Mouse (Mus musculus) cerebellum, adult 8-10 months (tissue): ENCODE results near the gene Calm3.
A peak's percentile ranks its signal among the peaks of the same experiment; 100 is the strongest.

ENCODE experiments used
- DNase-seq: peaks from one replicate; pipeline ENCODE4 v3.0.0; 2022

The Calm3 gene

DNA sequence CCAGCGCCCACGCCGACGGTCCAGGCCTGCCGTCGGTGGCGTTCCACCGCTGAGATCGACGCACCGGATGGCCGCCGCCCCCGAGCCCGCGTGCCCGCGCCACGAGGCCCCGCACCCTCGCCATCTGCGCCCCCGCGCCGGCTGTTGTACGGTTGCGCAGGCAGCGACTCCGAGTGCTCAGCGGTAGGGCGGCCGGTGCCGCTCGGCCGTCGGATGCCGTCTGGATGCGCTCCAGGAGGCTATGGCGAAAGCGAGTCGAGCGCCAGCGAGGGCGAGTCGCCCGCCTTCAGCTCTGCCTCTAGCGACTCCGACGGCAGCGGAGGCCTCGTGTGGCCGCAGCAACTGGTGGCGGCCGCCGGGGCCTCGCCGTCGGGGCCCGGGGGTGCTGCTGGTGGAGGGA is 38.0 kb downstream of the Calm3 start:
- DNase-seq: no peak

DNA sequence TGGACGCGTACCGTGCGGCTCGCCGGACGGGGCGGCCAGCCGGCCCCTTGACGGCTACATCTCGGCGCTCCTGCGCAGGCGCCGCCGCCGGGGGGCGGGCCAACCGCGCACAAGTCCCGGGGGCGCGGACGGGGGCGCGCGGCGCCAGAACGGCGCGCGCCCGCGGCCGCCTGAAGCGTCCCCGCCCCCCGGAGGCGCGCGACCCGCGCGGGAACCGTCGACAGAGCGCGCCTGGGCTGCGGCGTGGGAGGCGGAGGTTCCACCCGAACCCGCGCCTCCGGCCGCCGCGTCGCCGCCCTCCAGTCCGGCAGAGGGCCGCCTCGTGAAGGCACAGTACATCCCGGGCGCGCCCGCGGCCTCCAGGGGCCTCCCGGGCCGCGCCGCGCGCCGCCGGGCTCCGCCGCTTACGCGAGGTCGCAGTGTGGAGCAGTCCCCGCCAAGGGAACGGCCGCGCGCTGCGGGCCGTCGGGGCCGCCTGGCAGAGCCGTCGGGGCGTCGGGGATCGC is 38.6 kb downstream of the Calm3 start:
- no peak for DNase-seq

GRCm38 (mm10) chr7:16884334-16884733 is 39.6 kb downstream of the Calm3 start:
- DNase-seq: no peak

DNA sequence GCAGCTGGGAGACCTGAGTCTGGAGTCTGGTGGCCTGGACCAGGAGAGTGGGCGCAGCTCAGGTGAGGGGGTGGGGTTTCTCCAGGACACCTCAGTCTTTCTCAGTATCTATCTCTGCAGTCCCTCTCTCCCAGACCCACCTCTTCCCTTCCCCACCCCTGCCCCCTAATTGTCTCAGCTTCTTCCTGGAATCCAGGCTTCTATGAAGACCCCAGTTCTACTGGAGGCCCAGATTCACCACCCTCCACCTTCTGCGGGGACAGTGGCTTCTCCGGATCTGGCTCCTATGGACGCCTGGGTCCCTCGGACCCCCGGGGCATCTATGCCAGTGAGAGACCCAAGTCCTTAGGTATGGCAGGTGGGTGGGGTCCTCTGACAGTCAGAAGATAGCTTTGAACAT is 40.8 kb downstream of the Calm3 start:
- DNase-seq: no peak

- no peak for DNase-seq
Measured at GRCm38 (mm10) chr7:16880615-16881014, 43.3 kb downstream of the Calm3 start.

DNA sequence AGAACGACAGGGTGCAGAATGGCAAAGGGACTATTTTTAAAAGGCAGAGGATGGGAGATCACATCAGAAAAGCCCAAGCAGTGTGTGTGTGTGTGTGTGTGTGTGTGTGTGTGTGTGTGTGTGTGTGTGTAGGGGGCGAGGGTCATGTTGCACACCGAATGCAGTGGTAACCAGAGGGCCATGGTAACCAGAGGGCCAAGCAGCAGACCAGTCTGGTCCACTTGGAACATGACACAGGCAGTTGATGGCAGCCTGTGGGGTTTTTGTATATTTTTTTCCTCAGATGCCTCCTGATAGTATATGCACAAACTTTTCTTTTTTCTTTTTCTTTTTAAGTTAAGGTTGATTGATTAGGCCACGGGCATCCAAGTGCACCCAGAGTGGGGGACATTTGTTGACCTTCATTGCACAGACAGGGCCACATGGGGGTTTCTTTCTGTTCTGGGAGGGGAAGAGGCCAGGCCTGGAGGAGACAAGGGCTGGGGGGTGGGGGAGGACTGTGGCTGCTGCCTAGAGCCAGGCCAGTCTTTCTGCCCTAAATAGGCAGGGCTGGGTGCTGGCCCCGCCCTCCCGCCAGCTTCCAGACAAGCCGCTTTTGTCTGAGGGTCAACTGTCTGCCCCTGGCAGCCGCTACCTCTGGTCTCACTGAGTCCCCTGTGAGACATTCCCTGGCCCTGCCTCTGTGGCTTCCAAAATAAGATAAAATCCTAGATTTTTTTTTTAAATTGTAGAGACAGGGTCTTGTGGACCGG is 43.9 kb downstream of the Calm3 start:
- no peak for DNase-seq

DNA sequence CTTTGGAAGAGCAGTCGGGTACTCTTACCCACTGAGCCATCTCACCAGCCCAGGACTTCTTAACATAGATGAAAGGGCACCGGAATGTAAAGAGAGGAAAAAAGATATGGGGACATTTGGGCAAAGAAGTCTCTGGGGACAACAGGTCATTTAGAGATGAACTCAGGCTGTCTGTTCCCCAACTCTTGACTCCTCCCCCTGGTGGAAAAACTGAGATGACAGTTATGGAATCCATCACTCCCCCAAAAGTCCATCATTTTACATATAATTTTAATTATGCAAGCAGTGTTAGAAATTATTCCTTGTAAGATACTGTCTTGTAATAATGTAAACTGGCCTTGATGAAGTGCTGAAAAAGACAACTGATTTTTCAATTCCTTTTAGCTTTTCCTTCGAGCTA is 46.2 kb downstream of the Calm3 start:
- no peak for DNase-seq

DNA sequence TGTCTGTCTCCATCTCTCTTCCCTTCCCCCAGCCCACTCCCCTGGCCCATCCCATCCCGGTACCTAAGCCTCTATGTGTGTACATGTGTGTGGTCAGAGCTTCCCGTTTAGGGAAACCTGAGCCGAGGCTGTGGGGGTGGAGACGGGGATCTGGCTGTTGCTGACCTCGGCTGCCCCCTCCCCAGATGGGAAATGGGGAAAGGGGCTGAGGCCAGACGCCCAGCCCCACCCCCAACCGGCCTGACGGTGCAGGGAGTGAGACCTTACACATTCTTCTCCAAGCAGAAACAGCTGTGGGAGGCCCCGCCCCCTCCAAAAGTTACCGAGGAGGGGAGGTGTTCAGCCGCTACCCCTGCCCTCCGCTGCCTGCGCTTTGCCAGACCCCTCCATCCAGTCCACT is 47.3 kb downstream of the Calm3 start:
- DNase-seq: peak; percentile 49

GRCm38 (mm10) chr7:16876006-16876405 is 47.9 kb downstream of the Calm3 start:
- no peak for DNase-seq

DNA sequence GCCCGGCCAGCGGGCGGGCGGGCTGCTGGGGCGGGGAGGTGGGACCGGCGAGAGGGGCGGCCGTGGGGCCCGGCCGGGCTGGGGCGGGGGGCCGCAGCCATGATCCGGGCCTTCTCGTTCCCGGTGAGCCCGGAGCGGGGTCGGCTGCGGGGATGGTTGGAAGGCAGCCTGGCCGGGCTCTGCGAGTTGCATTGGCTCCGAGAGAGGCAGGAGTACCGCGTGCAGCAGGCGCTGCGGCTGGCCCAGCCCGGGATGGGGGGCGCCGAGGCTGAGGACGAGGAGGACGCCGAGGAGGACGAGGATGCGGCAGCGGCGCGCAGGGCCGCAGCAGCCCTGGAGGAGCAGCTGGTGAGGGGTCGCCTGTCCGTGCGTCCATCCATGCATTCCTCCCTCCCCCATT is 48.6 kb downstream of the Calm3 start:
- DNase-seq: no peak

DNA sequence AGATGAGACGGTGACA is 48.8 kb downstream of the Calm3 start, which contains the start of gene Dact3:
Gene Dact3 (plus strand): TSS at position 8 of the 16 bp plus-strand sequence.
- DNase-seq: no peak

DNA sequence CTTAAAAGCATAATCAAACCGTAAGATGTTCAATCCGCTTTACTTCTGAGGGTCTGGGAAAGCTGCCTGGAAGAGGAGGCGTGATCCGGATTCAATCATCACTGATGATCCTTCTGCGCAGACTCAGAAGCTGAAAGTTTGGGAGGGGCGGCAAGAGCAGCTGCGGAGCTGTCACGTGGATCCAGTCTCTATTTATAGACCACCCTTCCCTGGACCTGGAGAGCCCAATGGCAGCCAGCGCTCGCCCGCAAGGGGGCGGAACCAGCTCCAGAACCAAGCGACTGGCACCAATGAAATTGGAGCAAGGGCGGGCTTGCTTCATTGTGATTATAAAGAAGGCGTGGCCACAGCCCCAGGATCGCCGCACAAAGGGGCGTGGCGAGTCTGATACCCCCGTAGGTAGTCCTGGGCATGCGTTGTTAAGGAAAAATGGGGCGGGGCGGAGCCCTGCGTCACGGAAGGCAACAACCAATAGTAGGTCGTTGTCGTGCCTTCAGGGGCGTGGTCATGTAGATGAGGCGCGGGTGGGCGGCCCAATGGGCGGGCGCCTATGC is 49.1 kb downstream of the Calm3 start:
- DNase-seq: peak; percentile 99

DNA sequence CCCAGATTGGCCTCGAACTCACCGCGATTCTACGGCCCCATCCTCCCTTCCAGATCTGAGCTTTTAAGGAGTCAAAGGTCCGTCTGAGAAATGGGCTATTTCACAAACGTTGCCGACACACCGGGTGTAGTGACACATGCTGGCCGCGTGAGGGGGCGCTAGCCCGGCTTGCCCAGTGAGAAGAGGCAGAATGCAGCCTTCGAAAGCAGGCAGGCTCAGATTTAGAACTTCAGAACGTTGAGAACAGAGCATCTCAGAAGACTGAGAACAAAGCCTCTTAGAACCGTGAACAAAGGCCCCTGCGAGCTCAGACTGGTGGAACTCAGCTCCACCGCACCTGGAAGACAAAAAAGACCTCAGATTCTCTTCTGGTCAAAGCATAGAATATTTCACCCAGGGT is 49.7 kb downstream of the Calm3 start:
- DNase-seq: peak; percentile 79

DNA sequence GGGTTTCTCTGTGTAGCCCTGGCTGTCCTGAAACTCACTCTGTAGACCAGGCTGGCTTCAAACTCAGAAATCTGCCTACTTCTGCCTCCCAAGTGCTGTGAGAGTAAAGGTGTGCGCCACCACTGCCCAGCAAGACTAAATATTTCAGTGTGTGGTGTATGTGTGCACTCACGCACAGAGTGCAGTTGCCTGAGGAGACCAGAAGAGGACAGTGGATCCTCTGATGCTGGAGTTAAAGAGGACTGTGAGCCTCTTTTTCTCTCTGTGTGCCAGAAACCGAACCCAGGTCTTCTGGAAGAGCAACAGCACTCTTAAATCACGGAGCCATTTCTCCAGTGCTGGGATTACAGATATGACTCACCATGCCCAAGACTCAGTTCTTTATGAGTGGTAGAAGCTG is 50.5 kb downstream of the Calm3 start:
- DNase-seq: no peak

GRCm38 (mm10) chr7:16872478-16872877 is 51.4 kb downstream of the Calm3 start:
- DNase-seq: no peak

GRCm38 (mm10) chr7:16871600-16871999 is 52.3 kb downstream of the Calm3 start:
- DNase-seq: no peak

DNA sequence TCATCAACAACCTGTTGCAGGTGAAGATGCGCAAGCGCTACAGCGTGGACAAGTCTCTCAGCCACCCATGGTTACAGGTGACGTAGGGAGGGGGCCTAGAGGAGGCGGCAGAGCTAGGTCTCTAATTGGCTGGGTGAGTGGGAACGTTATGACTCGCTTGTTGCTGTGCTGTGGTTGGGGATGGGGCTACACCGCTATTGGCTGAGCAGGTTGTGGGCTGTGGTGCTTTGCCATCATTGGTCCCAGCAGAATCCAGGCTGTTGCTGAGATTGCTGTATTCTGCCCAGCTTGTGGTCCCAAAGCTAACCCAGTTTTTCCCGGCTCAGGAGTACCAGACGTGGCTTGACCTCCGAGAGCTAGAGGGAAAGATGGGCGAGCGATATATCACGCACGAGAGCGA is 54.4 kb downstream of the Calm3 start:
- peak; percentile 89 for DNase-seq

- DNase-seq: no peak
Measured at GRCm38 (mm10) chr7:16867488-16867887, 56.4 kb downstream of the Calm3 start.
